Mouse (Mus musculus) urinary bladder, postnatal 25 days (tissue): ENCODE data around the gene Eif3f.

ENCODE experiments used
- DNase-seq: peaks from one replicate; pipeline ENCODE4 v3.0.0; 2022; ENCODE audit warnings: low spot score

Eif3f gene

GRCm38 (mm10) chr7:108968201-108968600 lies 34.0 kb downstream of the Eif3f start:
- no peak for DNase-seq

DNA sequence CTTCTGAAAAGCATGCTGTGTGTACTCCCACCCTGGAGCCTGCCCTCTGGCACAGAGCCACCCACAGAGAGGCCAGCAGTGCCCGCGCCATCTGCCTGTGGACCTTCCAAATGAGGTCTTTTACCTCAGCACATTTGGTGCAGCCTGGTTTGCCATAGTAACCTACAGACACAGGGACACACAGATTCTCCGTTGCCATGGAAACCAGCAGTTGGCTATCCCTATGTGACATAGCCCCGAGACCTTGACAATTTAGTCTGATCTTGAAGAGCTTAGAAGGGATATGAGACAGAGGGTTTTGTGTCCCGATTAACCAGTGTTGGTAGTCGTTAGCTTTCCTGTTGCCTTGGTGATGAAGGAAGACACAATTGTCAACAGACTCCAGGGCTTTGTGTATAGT lies 38.1 kb downstream of the Eif3f start:
- no peak for DNase-seq

DNA sequence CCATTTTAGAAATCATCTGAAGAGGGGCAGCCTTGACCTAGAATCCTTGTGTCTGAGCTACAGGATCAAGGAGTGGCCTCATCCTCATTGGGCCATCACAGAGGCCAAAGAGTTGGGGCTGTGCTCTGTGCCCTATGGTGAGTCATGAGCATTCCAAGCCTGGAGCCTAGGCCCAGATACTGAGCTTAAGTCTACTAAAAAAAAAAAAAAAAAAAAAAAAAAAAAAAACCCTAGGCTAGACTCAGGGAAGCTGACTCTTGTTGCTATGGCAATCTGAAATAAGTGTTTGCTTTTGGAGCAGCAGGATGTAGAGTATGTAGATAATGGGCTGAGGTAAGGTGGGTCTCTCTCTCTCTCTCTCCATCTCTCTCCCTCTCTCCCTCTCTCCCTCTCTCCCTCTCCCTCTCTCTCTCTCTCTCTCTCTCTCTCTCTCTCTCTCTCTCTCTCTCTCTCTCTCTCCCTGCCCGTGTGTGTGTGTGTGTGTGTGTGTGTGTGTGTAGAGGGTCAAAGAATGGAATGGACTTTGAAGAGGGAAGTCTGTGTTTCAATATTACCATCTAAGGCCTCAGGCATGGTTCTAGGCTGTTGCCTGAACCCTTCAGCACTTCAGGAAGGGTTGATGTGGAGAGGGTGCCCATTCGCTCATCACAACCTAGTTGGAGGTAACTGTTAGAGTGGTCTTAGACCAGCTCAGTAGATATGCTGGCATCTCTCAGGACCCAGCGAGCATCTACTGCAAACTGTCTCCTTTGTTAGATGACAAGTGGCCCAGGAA lies 51.9 kb downstream of the Eif3f start:
- no peak for DNase-seq

DNA sequence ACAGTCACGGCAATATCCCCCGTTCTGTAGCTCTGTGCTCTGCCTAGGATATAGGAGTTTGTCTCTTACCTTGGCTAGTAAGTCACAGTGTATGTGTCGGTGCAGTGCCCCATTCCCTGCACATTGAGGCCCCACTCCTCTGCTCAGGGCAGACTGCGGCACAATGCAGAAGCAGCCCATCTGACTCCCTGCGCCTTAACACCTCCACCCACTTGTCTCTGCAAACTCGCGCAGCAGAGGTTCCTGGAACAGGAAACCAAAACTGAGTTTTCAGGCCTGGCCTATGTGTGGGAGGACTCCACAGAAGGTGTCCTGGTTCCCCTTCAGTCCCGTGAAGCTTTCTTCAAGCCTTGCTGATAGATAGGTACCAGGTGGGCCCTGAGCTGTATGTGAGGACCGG lies 57.0 kb downstream of the Eif3f start:
- DNase-seq: no peak
